Comparison of ENCODE assay signal across 1 mouse cellular context in the genomic region with DNA sequence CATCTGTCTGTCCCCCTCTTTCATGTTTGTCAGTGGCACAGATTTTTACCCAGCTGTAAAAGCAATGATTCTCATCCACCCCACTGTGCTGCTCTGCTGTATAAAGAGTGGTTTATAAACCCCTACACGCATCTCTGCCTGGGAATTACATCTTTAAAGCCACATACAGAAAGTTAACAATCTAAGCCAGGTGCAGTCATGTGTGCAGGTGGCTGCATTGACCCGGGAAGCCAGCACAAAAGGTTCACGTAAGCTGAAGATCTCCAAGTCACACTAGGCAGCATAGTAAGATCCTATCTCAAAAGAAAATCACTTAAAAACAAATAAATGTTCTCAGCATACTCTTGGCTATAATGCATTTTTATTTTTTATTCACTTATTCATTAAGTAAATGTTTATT.
TF ChIP-seq lines count a peak whose summit lies in the region.

No protein-coding gene starts in this region.

TF ChIP-seq in CH12.LX, 34 proteins besides CTCF, POLR2A, EP300 and RAD21:
- TF ChIP-seq TCF12 (IDR thresholded peaks at IDR 0.05; ENCODE audit: low read depth, low read length) (no peak), POLR2AphosphoS2 (IDR thresholded peaks at IDR 0.05; ENCODE audit: low read depth, low read length) (0 out of 2 replicates have a peak, but pooled peaks have one; percentile 35)
